Mouse (Mus musculus) bone marrow macrophage, adult 2 months (primary cell): ENCODE measurements around the gene Ybx2.

Experiments used
- CTCF ChIP-seq: IDR thresholded peaks from 2 replicates; pipeline ENCODE4 v1.5.1; 2012; ENCODE audit warnings: low read depth, mild to moderate bottlenecking, low read length, moderate library complexity
- POLR2A ChIP-seq: IDR thresholded peaks from 2 replicates; pipeline ENCODE4 v1.6.1; 2012; ENCODE audit warnings: mild to moderate bottlenecking, low read depth, low read length, borderline replicate concordance

DNA sequence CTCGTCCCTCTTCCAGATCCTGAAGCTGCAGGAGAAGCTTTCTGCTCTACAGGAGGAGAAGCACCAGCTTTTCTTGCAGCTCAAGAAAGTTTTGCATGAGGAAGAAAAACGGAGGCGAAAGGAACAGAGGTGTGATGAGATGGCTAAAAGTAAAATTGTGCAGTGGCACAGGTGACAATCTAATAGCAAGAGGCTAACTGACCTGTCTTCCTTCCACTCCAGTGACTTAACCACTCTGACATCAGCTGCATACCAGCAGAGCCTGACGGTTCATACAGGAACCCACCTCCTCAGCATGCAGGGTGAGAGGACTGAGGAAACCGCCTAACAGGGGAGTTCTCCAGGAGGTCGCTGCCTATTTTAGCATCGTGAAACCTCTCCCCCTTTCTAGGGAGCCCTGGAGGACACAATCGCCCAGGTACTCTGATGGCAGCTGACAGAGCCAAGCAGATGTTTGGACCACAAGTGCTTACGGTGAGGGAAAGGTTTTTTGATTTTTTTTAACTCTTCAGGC lies 20.6 kb upstream of the Ybx2 start:
- no peak for TF ChIP-seq CTCF
- TF ChIP-seq POLR2A = no peak
